Mouse (Mus musculus) hindbrain, embryonic 12.5 days (tissue): ENCODE results near the gene Gm26727. TPM values are rescaled to one million over a fixed set of nuclear protein-coding genes. Genes with fewer than 3 reads are reported as not detected.
"Not testable (repeated sequence)": the region's sequence is repeated elsewhere in the genome, so short reads cannot be mapped to it uniquely, and the experiment has no call there.

Source experiments
- ATAC-seq: fragments of 200-750 bp; cut with Nextera tagmentation; 2 replicates; pipeline ENCODE4 v1.8.0; 2017; ENCODE audit warnings: moderate TSS enrichment; ENCODE audit not compliant: low FRiP score
- H3K27ac ChIP-seq: fragments of 300-500 bp; sonication (generic); 2 replicates; pipeline ENCODE4 v1.5.1; 2016; ENCODE audit warnings: mild to moderate bottlenecking
- H3K27me3 ChIP-seq: fragments of 300-500 bp; sonication (generic); 2 replicates; pipeline ENCODE4 v1.6.1; 2016; ENCODE audit warnings: mild to moderate bottlenecking
- H3K36me3 ChIP-seq: fragments of 300-500 bp; sonication (generic); 2 replicates; pipeline ENCODE4 v1.6.1; 2016; ENCODE audit warnings: mild to moderate bottlenecking
- H3K4me1 ChIP-seq: fragments of 300-500 bp; sonication (generic); 2 replicates; pipeline ENCODE4 v1.6.1; 2016
- H3K4me2 ChIP-seq: fragments of 300-500 bp; sonication (generic); replicated peaks from 2 replicates; pipeline ENCODE4 v1.6.1; 2016; ENCODE audit warnings: mild to moderate bottlenecking
- H3K4me3 ChIP-seq: fragments of 300-500 bp; sonication (generic); 2 replicates; pipeline ENCODE4 v1.5.1; 2016; ENCODE audit warnings: mild to moderate bottlenecking
- H3K9ac ChIP-seq: fragments of 300-500 bp; sonication (generic); 2 replicates; pipeline ENCODE4 v1.6.1; 2016; ENCODE audit warnings: mild to moderate bottlenecking, moderate library complexity
- H3K9me3 ChIP-seq: fragments of 300-500 bp; sonication (generic); replicated peaks from 2 replicates; pipeline ENCODE4 v1.6.1; 2016; ENCODE audit warnings: mild to moderate bottlenecking
- WGBS: fragments of 180-500 bp; shearing (Covaris S2); methylation state at CpG from one replicate; pipeline ENCODE4 v1.1.7; 2016; 5-methylcytosine and 5-hydroxymethylcytosine counted together
- polyA plus RNA-seq: library from polyadenylated mRNA; unstranded; fragments of >200 nt; fragmentation: Nextera tagmentation; extraction: Ambion mirVana; gene quantifications from 2 replicates; pipeline ENCODE4 v1.2.1, GENCODE M21; 2016

Gene Gm26727
- polyA plus RNA-seq, result not detected in 2 replicates

- no peak within 1 kb of the TSS for H3K27ac ChIP-seq
- no peak within 1 kb of the TSS for H3K4me2 ChIP-seq
- H3K9ac ChIP-seq, result no peak within 1 kb of the TSS
- no peaks in the 10 kb centered on the region for H3K9me3 ChIP-seq
- H3K4me1 ChIP-seq, result no peaks in the 10 kb centered on the region
- no peaks in the 10 kb centered on the region for H3K36me3 ChIP-seq
- WGBS, result 62% methylated on average over 2 of the region's 2 CpGs
- no peak for ATAC-seq
- H3K4me3 ChIP-seq, result no peak within 1 kb of the TSS
- H3K27me3 ChIP-seq, result no peaks in the 10 kb centered on the region
Measured at GRCm38 (mm10) chr2:67433081-67433480, at the start of gene Gm26727. Gm26727 (minus strand) TSS chr2:67433181.

GRCm38 (mm10) chr2:67481051-67481450 lies 48.1 kb upstream of the Gm26727 start:
- Histone ChIP-seq H3K4me1 (peaks cover 5% of the 10 kb centered on the region), H3K9ac (no peak overlapping the region), H3K9me3 (no peaks in the 10 kb centered on the region), H3K27me3 (no peaks in the 10 kb centered on the region), H3K4me3 (no peak overlapping the region), H3K27ac (no peak overlapping the region), H3K36me3 (no peaks in the 10 kb centered on the region), H3K4me2 (no peak overlapping the region)
- ATAC-seq, result no peak
- 60% methylated on average over 3 of the region's 3 CpGs for WGBS

GRCm38 (mm10) chr2:67477753-67478152 lies 44.8 kb upstream of the Gm26727 start:
- Histone ChIP-seq H3K4me1 (no peaks in the 10 kb centered on the region), H3K27me3 (no peaks in the 10 kb centered on the region), H3K4me3 (no peak overlapping the region), H3K27ac (no peak overlapping the region), H3K36me3 (no peaks in the 10 kb centered on the region), H3K9me3 (no peaks in the 10 kb centered on the region), H3K9ac (no peak overlapping the region), H3K4me2 (no peak overlapping the region)
- no peak for ATAC-seq
- WGBS, result 18% methylated on average over 6 of the region's 6 CpGs

- not testable (repeated sequence) for H3K4me3 ChIP-seq, H3K9me3 ChIP-seq, H3K36me3 ChIP-seq, H3K4me2 ChIP-seq, ATAC-seq, H3K27ac ChIP-seq, H3K9ac ChIP-seq, H3K27me3 ChIP-seq, H3K4me1 ChIP-seq
- WGBS, result 91% methylated on average over 5 of the region's 5 CpGs
Measured at GRCm38 (mm10) chr2:67470030-67470429, 37.0 kb upstream of the Gm26727 start.

- Histone ChIP-seq H3K27ac (no peak overlapping the region), H3K36me3 (no peaks in the 10 kb centered on the region), H3K4me3 (no peak overlapping the region), H3K4me1 (no peaks in the 10 kb centered on the region), H3K27me3 (no peaks in the 10 kb centered on the region), H3K4me2 (no peak overlapping the region), H3K9me3 (no peaks in the 10 kb centered on the region), H3K9ac (no peak overlapping the region)
- ATAC-seq, result no peak
- 91% methylated on average over 7 of the region's 7 CpGs for WGBS
Measured at GRCm38 (mm10) chr2:67467036-67467435, 34.1 kb upstream of the Gm26727 start.

GRCm38 (mm10) chr2:67460857-67461256 lies 27.9 kb upstream of the Gm26727 start:
- H3K27me3 ChIP-seq, result no peaks in the 10 kb centered on the region
- no peak overlapping the region for H3K4me3 ChIP-seq
- no peak for ATAC-seq
- H3K9me3 ChIP-seq, result no peaks in the 10 kb centered on the region
- H3K9ac ChIP-seq, result no peak overlapping the region
- no peaks in the 10 kb centered on the region for H3K36me3 ChIP-seq
- H3K27ac ChIP-seq, result no peak overlapping the region
- H3K4me2 ChIP-seq, result no peak overlapping the region
- 79% methylated on average over 3 of the region's 3 CpGs for WGBS
- no peaks in the 10 kb centered on the region for H3K4me1 ChIP-seq

GRCm38 (mm10) chr2:67447206-67447605 lies 14.2 kb upstream of the Gm26727 start:
- Histone ChIP-seq H3K4me2 (no peak overlapping the region), H3K27me3 (no peaks in the 10 kb centered on the region)

GRCm38 (mm10) chr2:67446772-67447171 lies 13.8 kb upstream of the Gm26727 start:
- Histone ChIP-seq H3K4me3 (no peak overlapping the region), H3K9me3 (no peaks in the 10 kb centered on the region), H3K4me1 (no peaks in the 10 kb centered on the region), H3K4me2 (no peak overlapping the region), H3K36me3 (no peaks in the 10 kb centered on the region), H3K9ac (no peak overlapping the region), H3K27ac (no peak overlapping the region), H3K27me3 (no peaks in the 10 kb centered on the region)
- ATAC-seq, result no peak
- 89% methylated on average over 1 of the region's 1 CpGs for WGBS

More at GRCm38 (mm10) chr2:67447206-67447605, 14.2 kb upstream of the Gm26727 start:
- Histone ChIP-seq H3K36me3 (no peaks in the 10 kb centered on the region), H3K9me3 (no peaks in the 10 kb centered on the region), H3K9ac (no peak overlapping the region), H3K27ac (no peak overlapping the region), H3K4me3 (no peak overlapping the region), H3K4me1 (no peaks in the 10 kb centered on the region)
- ATAC-seq, result no peak
- WGBS, result 77% methylated on average over 12 of the region's 12 CpGs

GRCm38 (mm10) chr2:67445780-67446179 lies 12.8 kb upstream of the Gm26727 start, which contains the start of gene Xirp2:
Xirp2 (plus strand) TSS chr2:67446002.
- ATAC-seq, result no peak
- WGBS, result 69% methylated on average over 3 of the region's 3 CpGs
- H3K4me2 ChIP-seq, result no peak within 1 kb of the TSS
- no peak within 1 kb of the TSS for H3K4me3 ChIP-seq
- no peaks in the 10 kb centered on the region for H3K27me3 ChIP-seq
- no peaks in the 10 kb centered on the region for H3K4me1 ChIP-seq
- no peak within 1 kb of the TSS for H3K27ac ChIP-seq
- no peaks in the 10 kb centered on the region for H3K9me3 ChIP-seq
- H3K36me3 ChIP-seq, result no peaks in the 10 kb centered on the region
- no peak within 1 kb of the TSS for H3K9ac ChIP-seq

GRCm38 (mm10) chr2:67438309-67438708 lies 5.3 kb upstream of the Gm26727 start:
- H3K27me3 ChIP-seq, result no peaks in the 10 kb centered on the region
- 89% methylated on average over 8 of the region's 8 CpGs for WGBS
- no peaks in the 10 kb centered on the region for H3K36me3 ChIP-seq
- no peak overlapping the region for H3K4me3 ChIP-seq
- no peaks in the 10 kb centered on the region for H3K4me1 ChIP-seq
- no peak overlapping the region for H3K9ac ChIP-seq
- no peak for ATAC-seq
- no peak overlapping the region for H3K4me2 ChIP-seq
- H3K27ac ChIP-seq, result no peak overlapping the region
- no peaks in the 10 kb centered on the region for H3K9me3 ChIP-seq

- Histone ChIP-seq H3K4me2 (no peak overlapping the region), H3K27me3 (no peaks in the 10 kb centered on the region), H3K4me3 (no peak overlapping the region), H3K27ac (no peak overlapping the region), H3K9ac (no peak overlapping the region), H3K36me3 (no peaks in the 10 kb centered on the region), H3K4me1 (no peaks in the 10 kb centered on the region), H3K9me3 (no peaks in the 10 kb centered on the region)
- 100% methylated on average over 1 of the region's 1 CpGs for WGBS
- ATAC-seq, result no peak
Measured at GRCm38 (mm10) chr2:67422799-67423198, 10.2 kb downstream of the Gm26727 start.

GRCm38 (mm10) chr2:67420853-67421252 lies 12.1 kb downstream of the Gm26727 start:
- Histone ChIP-seq H3K4me2 (no peak overlapping the region), H3K4me3 (no peak overlapping the region), H3K4me1 (no peaks in the 10 kb centered on the region), H3K27me3 (no peaks in the 10 kb centered on the region), H3K27ac (no peak overlapping the region), H3K9ac (no peak overlapping the region), H3K9me3 (no peaks in the 10 kb centered on the region), H3K36me3 (no peaks in the 10 kb centered on the region)
- ATAC-seq, result no peak

- not testable (repeated sequence) for H3K9ac ChIP-seq, H3K27me3 ChIP-seq, H3K4me1 ChIP-seq, ATAC-seq, H3K27ac ChIP-seq, H3K36me3 ChIP-seq, H3K4me2 ChIP-seq, H3K9me3 ChIP-seq, H3K4me3 ChIP-seq
- WGBS, result no CpG with 5 or more reads among the region's 1 CpGs
Measured at GRCm38 (mm10) chr2:67413425-67413824, 19.6 kb downstream of the Gm26727 start, which contains the start of gene Gm21830. Gm21830 (plus strand) TSS chr2:67413725.
